Mouse (Mus musculus): ENCODE measurements at regions not wholly inside any gene's neighbourhood (a gene's known extent, or its start where the extent isn't known, plus 50 kb on each side); places are given as distances from the start of the nearest gene placed in this dataset.

GRCm38 (mm10) chr6:97741427-97741826, 65.4 kb upstream of the Mitf start:
- peak; percentile 27 for DNase-seq

DNA sequence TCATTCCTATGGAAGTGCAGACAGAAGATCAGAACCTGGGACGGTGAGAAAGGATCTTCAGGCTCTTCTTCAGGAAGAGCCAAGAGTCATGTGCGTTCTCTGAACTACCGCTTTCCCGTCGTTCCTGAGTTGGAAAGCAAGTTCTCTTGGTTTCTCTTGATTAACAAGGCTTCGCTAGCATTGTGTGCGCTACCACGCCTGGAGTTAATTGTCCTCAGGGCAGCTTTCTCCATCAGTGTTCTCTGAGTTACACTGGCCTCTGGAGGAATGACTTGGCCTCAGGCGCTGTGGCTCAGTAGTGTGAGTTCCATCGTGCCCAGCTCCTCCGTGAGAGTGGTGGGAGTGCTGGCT, 66.0 kb upstream of the Mitf start:
- DNase-seq: peak; percentile 39

DNA sequence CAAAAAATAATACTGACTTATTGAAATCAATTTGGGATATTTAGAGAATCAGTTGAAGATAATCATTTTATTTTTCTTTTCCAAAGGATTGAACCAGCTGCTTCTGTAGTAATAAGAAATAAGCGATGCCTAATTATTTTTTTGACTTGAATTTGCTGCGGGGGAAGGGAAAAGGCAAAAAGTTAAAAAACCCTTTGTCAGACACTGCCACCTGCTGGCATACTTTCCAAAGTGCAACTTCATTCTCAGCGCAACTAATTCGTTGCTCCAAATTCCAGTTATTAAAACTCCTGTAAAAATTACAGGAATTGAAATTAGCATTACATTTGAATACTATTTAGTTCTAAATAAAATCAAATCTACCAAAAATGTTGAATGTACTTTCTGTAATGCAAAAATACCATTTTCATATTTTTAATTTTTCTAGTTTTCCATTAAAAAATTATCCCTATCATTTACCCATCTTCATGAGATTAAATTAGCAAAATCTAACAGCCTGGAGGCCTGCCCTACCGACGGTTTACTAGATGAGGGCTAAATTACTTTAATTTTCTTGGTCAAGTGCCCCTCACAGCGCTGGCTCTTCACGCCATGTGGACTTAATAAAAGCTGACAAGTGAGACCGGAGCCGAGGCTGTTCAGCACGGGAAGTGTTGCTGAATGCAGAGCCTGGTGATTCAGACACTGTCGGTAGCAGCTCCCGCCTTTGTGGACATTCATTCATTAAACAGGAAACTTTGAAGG, 66.6 kb upstream of the Mitf start:
- peak; percentile 81 for DNase-seq

DNA sequence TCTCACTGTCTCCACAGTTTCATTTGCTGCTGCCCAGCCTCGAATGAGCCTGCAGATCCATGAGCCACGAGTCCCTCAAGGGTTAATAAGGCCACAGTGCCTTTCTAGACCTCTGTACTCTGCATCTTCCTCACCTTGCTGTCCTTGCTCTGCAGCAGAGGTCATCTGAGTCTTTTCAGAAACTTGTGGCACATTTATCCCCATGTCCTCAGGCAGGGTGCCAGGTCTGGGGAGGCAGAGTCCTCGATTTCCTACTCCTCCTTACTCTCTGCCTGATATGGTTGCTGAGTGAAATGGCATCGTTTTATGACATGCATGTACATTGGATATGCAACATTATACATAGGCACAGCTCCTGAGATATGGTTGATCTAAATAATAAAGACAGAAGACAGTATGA, 68.0 kb upstream of the Mitf start:
- DNase-seq: no peak

GRCm38 (mm10) chr6:97730835-97731234, 76.0 kb upstream of the Mitf start:
- no peak for DNase-seq

DNA sequence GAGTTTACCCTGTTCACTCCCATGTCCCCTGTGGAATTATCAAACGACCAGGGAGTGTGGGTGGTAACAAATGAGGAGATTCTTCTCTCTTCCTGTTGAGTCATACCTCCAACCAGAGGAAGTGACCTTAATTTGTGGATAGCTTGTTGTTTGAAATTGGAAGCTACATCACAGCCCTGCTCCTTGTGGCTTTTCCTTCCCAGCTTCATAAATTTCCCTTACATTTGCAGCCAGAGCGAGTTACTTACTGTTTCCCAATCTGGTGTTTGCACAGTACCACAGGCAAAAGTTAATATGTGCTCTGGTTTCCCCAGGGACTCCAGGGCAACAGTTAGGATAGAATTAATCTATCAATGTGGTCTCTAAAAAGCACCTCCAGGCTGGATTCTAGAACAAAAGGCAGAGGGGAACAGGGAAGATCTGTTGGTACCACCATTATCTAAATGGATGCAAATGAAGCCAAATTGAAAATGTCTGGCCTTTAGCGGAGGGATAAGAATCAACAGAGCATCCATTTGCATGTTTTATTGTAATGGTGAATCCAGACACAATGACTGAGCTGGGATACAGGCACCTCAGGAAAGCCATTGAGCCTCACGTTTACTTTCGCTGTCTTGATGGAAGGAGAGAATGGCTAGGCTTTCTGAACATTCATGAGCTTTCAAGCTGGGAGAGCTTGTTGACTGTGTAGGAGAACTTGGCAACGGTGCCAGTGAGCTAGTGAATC, 88.5 kb upstream of the Mitf start:
- no peak for DNase-seq

- no peak for DNase-seq
These were observed 90.1 kb upstream of the Frmd4b start for GRCm38 (mm10) chr6:97707401-97707800.

GRCm38 (mm10) chr6:97704361-97704760, 87.0 kb upstream of the Frmd4b start:
- no peak for DNase-seq

DNA sequence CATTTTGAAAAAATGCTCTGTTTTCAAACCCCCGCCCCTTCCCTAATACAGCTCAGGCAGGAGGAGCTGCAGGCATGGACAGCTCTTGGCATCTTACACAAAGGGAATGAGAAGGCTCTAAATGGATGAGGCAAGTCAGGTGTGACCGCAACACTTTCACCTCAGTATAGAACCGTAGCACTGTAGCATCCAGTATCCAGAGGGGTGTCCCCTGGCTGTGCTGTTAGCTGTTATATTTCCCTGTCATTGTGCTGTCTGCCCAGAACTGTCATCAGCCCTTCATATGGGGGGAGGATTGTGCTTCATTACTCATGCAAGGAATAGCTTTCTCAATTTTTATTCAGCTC, 82.4 kb upstream of the Frmd4b start:
- DNase-seq: no peak

DNA sequence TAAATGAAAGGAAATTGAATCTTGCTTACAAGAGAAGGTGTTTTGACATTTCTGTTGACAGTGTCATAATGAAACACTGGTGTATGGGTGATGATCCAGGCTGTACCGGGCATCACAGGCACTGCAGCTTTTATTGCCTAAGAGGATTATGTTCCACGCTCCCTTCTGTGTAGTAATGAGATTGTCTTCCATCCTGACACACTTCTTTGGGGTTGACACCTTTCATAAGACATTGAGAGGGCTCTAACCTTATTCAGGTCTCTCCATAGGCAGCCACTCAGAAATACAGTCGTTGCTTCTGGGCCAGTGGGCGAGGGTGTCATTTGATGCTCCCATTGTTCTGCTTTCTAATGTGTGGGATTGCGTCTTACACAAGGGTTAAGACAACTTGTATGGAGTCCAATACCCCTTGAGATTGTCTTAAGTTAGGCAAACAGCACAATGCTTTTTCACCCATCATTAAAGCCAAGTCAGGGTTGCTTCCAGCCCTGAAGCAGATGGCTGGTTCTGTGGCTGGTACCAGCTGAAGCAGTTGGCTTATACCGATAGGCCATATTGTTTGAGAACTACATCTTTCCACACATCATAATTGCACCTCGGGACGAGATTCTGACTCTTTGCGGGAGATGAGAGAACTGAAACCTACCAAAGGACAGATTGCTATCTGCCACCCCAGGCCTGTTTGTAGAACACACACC, 81.9 kb upstream of the Frmd4b start:
- DNase-seq: no peak

GRCm38 (mm10) chr6:97693281-97693680, 75.9 kb upstream of the Frmd4b start:
- no peak for DNase-seq

GRCm38 (mm10) chr6:97691136-97691535, 73.8 kb upstream of the Frmd4b start:
- no peak for DNase-seq

DNA sequence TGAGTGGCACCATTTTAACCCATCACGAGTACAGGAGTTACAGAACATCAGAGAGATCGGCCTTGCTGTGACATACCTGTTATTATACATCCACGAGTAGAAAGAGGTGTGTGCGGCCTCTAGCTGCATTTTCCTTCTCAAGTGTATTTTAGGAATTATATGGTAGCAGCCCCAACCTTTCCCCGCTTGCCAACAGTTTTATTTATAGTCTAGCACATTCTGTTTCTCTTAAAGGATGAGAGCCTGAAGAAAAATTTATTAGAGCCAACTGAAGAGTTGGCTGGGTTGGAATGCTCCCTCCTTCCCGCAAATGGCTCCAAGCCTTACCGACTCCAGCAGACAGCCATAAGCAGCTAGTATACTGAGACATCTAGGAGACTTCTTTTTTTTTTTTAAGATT, 67.0 kb upstream of the Frmd4b start:
- DNase-seq: no peak

DNA sequence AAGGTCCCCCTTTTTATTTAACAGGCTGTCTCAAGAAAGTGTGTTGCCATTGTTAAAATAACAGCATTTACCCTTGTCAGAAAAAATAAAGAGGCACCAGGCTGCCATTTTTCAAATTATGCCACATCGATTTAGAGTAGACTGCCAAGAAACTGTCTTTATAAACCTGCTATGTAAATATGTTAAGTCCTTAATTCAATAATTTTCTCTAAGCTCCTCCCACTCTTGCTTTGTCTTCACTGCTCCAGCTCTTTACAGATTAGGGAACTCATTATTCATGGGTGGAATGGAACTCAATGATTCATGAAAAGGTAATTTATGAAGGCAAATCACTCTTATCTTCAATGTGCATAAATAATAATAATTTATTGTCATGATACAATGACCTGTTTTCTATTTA, 64.9 kb upstream of the Frmd4b start:
- no peak for DNase-seq

DNA sequence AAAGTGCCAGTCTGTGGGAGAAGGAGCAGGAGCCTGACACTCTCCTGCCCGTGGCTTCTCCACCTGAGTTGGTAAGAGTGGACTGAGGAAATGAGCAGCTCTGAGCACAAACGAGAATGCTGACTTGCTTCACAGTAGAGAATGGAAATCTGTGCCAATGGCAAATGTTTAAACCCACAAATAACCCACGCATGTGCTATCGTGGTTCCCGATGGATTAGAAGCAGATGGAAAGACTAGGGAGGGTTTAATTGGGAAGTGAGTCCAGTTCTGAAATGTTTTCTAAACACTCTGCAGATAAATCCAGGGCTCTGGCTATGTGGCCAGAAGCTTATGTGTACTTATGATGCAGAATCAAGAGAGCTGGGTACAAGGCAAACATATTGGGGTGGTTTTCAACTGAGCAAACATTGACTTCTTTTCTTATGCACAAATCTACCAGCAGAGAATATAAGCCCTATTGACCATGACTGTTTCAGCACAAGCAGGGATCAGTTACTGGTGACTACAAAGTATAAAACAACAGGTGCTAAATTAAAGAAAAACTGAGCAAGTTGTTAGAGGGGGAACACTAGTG, 57.9 kb upstream of the Frmd4b start:
- DNase-seq: no peak

GRCm38 (mm10) chr6:97666818-97667629, 49.7 kb upstream of the Frmd4b start:
- DNase-seq: peak; percentile 81
